Mouse (Mus musculus) forebrain, embryonic 10.5 days (tissue): ENCODE measurements around the gene Dip2c. TPM values are rescaled to one million over a fixed set of nuclear protein-coding genes. Genes with fewer than 3 reads are reported as not detected.

Source experiments
- DNase-seq: peaks from one replicate; pipeline ENCODE4 v3.0.0-alpha.2; 2017; ENCODE audit warnings: low spot score; ENCODE audit errors: extremely low spot score
- H3K27ac ChIP-seq: fragments of 300-500 bp; sonication (generic); 2 replicates; pipeline ENCODE4 v1.5.1; 2016; ENCODE audit warnings: mild to moderate bottlenecking
- H3K27me3 ChIP-seq: fragments of 300-500 bp; sonication (generic); 2 replicates; pipeline ENCODE4 v1.6.1; 2016; ENCODE audit warnings: mild to moderate bottlenecking; ENCODE audit not compliant: poor library complexity, severe bottlenecking
- H3K36me3 ChIP-seq: fragments of 300-500 bp; sonication (generic); replicated peaks from 2 replicates; pipeline ENCODE4 v1.6.1; 2016; ENCODE audit warnings: mild to moderate bottlenecking, moderate library complexity
- H3K4me1 ChIP-seq: fragments of 300-500 bp; sonication (generic); 2 replicates; pipeline ENCODE4 v1.6.1; 2016
- H3K4me3 ChIP-seq: fragments of 300-500 bp; sonication (generic); 2 replicates; pipeline ENCODE4 v1.5.1; 2016; ENCODE audit warnings: mild to moderate bottlenecking, moderate library complexity
- H3K9me3 ChIP-seq: fragments of 300-500 bp; sonication (generic); 2 replicates; pipeline ENCODE4 v1.6.1; 2016; ENCODE audit warnings: mild to moderate bottlenecking, moderate library complexity
- WGBS: fragments of 180-500 bp; shearing (Covaris S2); methylation state at CpG from one replicate; pipeline ENCODE4 v1.1.7; 2016; 5-methylcytosine and 5-hydroxymethylcytosine counted together
- polyA plus RNA-seq: library from polyadenylated mRNA; unstranded; fragments of >200 nt; fragmentation: Nextera tagmentation; extraction: Ambion mirVana; gene quantifications from 2 replicates; pipeline ENCODE4 v1.2.1, GENCODE M21; 2016

The Dip2c gene
- polyA plus RNA-seq, 1 experiment from 2014 or later, result 4.5 TPM

- Histone ChIP-seq H3K9me3 (no peaks in the 10 kb centered on the region), H3K27me3 (no peaks in the 10 kb centered on the region), H3K4me1 (no peaks in the 10 kb centered on the region), H3K36me3 (peaks cover 11% of the 10 kb centered on the region; the same call in 1 of the 2 replicates), H3K27ac (no peak overlapping the region), H3K4me3 (no peak overlapping the region)
- WGBS, result 78% methylated on average over 3 of the region's 3 CpGs
- no peak for DNase-seq
Observed at GRCm38 (mm10) chr13:9601350-9601749, 325.0 kb downstream of the Dip2c start.

- Histone ChIP-seq H3K4me1 (no peaks in the 10 kb centered on the region), H3K27me3 (no peaks in the 10 kb centered on the region), H3K36me3 (peaks cover 7% of the 10 kb centered on the region), H3K9me3 (no peaks in the 10 kb centered on the region), H3K4me3 (no peak overlapping the region), H3K27ac (no peak overlapping the region)
- DNase-seq, result no peak
- WGBS, result 97% methylated on average over 1 of the region's 1 CpGs
Observed at GRCm38 (mm10) chr13:9611229-9611628, 334.9 kb downstream of the Dip2c start.

DNA sequence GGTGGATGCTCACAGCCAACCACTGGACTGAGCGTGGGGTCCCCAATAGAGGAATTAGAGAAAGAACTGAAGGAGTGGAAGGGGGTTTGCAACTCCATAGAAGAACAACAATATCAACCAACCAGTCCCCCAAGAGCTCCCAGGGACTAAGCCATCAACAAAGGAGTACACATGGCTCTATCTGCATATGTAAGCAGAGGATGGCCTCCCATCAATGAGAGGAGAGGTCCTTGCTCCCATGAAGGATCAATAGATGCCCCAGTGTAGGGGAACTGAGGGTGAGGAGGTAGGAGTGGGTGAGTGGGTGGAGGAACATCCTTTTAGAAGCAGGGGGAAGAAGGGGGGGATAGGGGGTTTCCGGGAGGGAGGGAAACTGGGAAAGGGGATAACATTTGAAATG lies 356.4 kb downstream of the Dip2c start:
- H3K4me3 ChIP-seq, result no peak overlapping the region
- no peaks in the 10 kb centered on the region for H3K9me3 ChIP-seq
- 65% methylated on average over 2 of the region's 2 CpGs for WGBS
- no peaks in the 10 kb centered on the region for H3K27me3 ChIP-seq
- peaks cover 8% of the 10 kb centered on the region; the same call in 1 of the 2 replicates for H3K36me3 ChIP-seq
- no peak for DNase-seq
- no peak overlapping the region for H3K27ac ChIP-seq
- H3K4me1 ChIP-seq, result peaks cover 3% of the 10 kb centered on the region; the same call in 1 of the 2 replicates

- Histone ChIP-seq H3K4me3 (no peak overlapping the region), H3K27me3 (no peaks in the 10 kb centered on the region), H3K27ac (no peak overlapping the region), H3K9me3 (no peaks in the 10 kb centered on the region), H3K36me3 (no peaks in the 10 kb centered on the region), H3K4me1 (peaks cover 3% of the 10 kb centered on the region; the same call in 1 of the 2 replicates)
- DNase-seq, result no peak
- 86% methylated on average over 2 of the region's 2 CpGs for WGBS
Observed at GRCm38 (mm10) chr13:9635951-9636350, 359.6 kb downstream of the Dip2c start.

GRCm38 (mm10) chr13:9636505-9636904 lies 360.2 kb downstream of the Dip2c start:
- no peaks in the 10 kb centered on the region for H3K9me3 ChIP-seq
- no peak overlapping the region for H3K27ac ChIP-seq
- WGBS, result 61% methylated on average over 4 of the region's 4 CpGs
- H3K4me1 ChIP-seq, result peaks cover 3% of the 10 kb centered on the region; the same call in 1 of the 2 replicates
- DNase-seq, result no peak
- no peaks in the 10 kb centered on the region for H3K36me3 ChIP-seq
- no peaks in the 10 kb centered on the region for H3K27me3 ChIP-seq
- no peak overlapping the region for H3K4me3 ChIP-seq

DNA sequence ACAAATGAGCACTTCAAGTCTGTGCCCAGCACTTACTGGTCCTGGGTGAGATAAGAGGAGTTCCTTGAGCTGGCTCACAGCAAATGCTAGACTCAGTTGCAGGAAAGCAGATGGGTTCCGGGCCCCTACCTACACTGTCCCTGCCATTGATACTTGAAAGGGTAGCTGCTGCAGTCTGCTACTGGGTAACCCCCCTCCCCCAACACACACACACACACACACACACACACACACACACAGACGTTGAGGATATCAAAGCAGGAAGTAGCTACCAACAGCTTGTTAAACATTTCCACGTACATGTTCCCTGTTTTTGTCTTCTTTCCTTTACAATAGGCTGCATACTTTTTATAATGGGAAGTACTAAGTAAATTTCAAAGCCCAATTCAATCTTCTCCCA lies 361.6 kb downstream of the Dip2c start:
- no peak for DNase-seq
- H3K9me3 ChIP-seq, result no peaks in the 10 kb centered on the region
- no peak overlapping the region for H3K27ac ChIP-seq
- H3K4me1 ChIP-seq, result no peaks in the 10 kb centered on the region
- no peak overlapping the region for H3K4me3 ChIP-seq
- WGBS, result 72% methylated on average over 3 of the region's 3 CpGs
- H3K27me3 ChIP-seq, result no peaks in the 10 kb centered on the region
- no peaks in the 10 kb centered on the region for H3K36me3 ChIP-seq

DNA sequence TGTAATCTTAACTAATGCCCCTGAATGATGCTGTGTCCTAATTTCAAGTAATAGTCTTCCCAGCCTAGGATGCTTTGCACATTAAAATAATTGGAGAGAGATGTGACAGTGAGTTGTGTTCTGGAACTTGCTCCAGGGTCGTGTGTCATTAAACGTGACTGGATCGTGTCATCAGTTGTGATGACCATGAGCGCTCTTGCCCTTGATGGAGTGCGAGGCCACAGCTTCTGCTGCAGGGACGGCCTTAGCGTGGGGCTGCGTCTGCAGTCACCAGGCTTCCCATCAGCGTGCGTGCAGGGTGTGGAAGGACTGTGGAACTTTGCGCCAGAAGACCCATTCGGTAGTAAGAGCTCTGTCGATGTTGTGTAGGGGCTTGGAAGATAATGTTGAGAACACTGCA lies 372.4 kb downstream of the Dip2c start:
- DNase-seq, result no peak
- Histone ChIP-seq H3K27me3 (no peaks in the 10 kb centered on the region), H3K4me1 (no peaks in the 10 kb centered on the region), H3K27ac (no peak overlapping the region), H3K9me3 (no peaks in the 10 kb centered on the region), H3K4me3 (no peak overlapping the region), H3K36me3 (no peaks in the 10 kb centered on the region)
- 92% methylated on average over 13 of the region's 13 CpGs for WGBS

DNA sequence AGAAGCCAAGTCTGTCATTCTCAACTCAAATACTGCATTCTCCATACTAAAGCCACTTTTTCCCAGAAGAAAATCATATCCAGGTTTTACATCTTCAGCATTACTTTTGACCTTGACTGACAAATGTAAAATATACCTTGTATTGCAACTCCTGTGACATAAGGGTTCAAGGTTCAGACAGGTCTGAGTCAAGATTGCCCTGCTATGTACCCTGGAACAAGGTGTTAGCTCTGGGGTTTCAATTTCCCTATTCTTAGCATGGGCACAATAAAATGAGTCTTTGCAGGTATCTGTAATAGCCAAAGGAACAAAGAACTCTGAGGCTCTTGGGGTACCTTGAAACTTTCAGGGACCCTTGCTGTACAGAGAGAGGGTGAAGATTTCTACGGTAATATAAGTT lies 373.6 kb downstream of the Dip2c start:
- no peak overlapping the region for H3K4me3 ChIP-seq
- WGBS, result 97% methylated on average over 1 of the region's 1 CpGs
- no peak overlapping the region for H3K27ac ChIP-seq
- no peaks in the 10 kb centered on the region for H3K4me1 ChIP-seq
- no peaks in the 10 kb centered on the region for H3K36me3 ChIP-seq
- no peak for DNase-seq
- H3K27me3 ChIP-seq, result no peaks in the 10 kb centered on the region
- H3K9me3 ChIP-seq, result no peaks in the 10 kb centered on the region

DNA sequence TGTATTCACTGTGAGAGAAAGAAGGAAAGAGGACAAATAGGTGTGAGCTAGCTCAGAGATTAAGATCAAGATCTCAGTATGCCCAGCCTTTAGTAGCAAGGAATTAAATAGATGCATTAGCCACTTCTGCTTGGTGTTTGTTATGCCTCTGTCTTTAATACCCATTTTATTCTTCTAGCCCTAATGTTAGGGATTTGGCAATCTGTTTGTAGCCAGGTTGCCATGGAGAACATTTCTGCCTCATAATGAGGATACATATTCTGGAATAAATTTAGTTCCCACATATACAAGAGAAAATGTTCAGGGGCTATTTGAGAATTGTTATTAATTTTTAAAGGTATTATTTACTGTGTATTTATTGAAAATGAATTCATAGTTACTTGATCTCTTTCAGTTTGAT lies 374.3 kb downstream of the Dip2c start:
- H3K4me1 ChIP-seq, result no peaks in the 10 kb centered on the region
- no peaks in the 10 kb centered on the region for H3K9me3 ChIP-seq
- no peaks in the 10 kb centered on the region for H3K36me3 ChIP-seq
- H3K27me3 ChIP-seq, result no peaks in the 10 kb centered on the region
- no peak for DNase-seq
- no peak overlapping the region for H3K4me3 ChIP-seq
- no peak overlapping the region for H3K27ac ChIP-seq

DNA sequence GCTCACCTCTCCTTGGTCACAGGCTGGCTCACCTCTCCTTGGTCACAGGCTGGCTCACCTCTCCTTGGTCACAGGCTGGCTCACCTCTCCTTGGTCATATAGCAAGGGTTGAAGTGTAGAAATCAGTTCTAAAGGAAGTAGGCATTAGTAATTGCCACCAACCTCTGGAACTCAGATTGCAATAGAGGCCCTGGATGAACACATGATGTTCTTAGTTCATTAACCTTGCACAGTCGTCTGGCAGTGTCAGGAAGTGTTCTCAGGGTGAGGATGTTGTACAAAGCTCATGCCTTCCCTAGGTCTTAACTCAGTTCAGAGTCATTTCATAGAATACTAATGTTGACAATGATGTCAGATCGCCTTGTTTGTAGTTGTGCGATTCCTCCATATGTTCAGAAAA lies 376.7 kb downstream of the Dip2c start:
- WGBS, result 87% methylated on average over 3 of the region's 3 CpGs
- H3K9me3 ChIP-seq, result no peaks in the 10 kb centered on the region
- H3K36me3 ChIP-seq, result peaks cover 10% of the 10 kb centered on the region
- H3K27ac ChIP-seq, result no peak overlapping the region
- no peaks in the 10 kb centered on the region for H3K4me1 ChIP-seq
- H3K4me3 ChIP-seq, result no peak overlapping the region
- no peak for DNase-seq
- no peaks in the 10 kb centered on the region for H3K27me3 ChIP-seq

GRCm38 (mm10) chr13:9656613-9657012 lies 380.3 kb downstream of the Dip2c start:
- H3K36me3 ChIP-seq, result peaks cover 22% of the 10 kb centered on the region
- H3K4me1 ChIP-seq, result no peaks in the 10 kb centered on the region
- no peaks in the 10 kb centered on the region for H3K27me3 ChIP-seq
- no peak for DNase-seq
- 93% methylated on average over 6 of the region's 6 CpGs for WGBS
- no peaks in the 10 kb centered on the region for H3K9me3 ChIP-seq
- no peak overlapping the region for H3K4me3 ChIP-seq
- H3K27ac ChIP-seq, result no peak overlapping the region

DNA sequence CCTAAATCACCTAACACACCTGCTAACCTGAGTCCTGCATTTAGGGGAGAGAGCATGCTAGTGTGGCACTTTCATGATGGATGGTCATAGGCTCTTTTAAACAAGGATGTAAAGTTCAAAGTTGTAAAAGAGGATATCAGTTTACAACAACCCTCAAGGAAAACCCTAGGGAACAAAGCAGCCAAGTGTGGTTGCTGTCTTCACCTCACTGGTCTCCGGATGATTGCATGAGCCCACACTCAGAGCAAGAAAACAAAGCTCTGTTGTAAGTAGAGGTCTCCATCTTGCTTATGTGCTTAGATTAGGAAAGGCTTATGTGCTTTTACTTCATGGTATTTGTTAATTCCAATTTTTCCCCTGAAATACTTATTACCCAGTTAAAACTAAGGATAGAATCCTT lies 384.4 kb downstream of the Dip2c start:
- H3K9me3 ChIP-seq, result no peaks in the 10 kb centered on the region
- no peak overlapping the region for H3K27ac ChIP-seq
- no peaks in the 10 kb centered on the region for H3K4me1 ChIP-seq
- DNase-seq, result no peak
- no peaks in the 10 kb centered on the region for H3K27me3 ChIP-seq
- WGBS, result 90% methylated on average over 1 of the region's 1 CpGs
- peaks cover 31% of the 10 kb centered on the region for H3K36me3 ChIP-seq
- H3K4me3 ChIP-seq, result no peak overlapping the region

GRCm38 (mm10) chr13:9663593-9663992 lies 387.3 kb downstream of the Dip2c start:
- H3K4me3 ChIP-seq, result no peak overlapping the region
- 98% methylated on average over 1 of the region's 1 CpGs for WGBS
- H3K36me3 ChIP-seq, result peaks cover 21% of the 10 kb centered on the region
- H3K9me3 ChIP-seq, result no peaks in the 10 kb centered on the region
- H3K27me3 ChIP-seq, result no peaks in the 10 kb centered on the region
- DNase-seq, result no peak
- no peaks in the 10 kb centered on the region for H3K4me1 ChIP-seq
- H3K27ac ChIP-seq, result no peak overlapping the region

DNA sequence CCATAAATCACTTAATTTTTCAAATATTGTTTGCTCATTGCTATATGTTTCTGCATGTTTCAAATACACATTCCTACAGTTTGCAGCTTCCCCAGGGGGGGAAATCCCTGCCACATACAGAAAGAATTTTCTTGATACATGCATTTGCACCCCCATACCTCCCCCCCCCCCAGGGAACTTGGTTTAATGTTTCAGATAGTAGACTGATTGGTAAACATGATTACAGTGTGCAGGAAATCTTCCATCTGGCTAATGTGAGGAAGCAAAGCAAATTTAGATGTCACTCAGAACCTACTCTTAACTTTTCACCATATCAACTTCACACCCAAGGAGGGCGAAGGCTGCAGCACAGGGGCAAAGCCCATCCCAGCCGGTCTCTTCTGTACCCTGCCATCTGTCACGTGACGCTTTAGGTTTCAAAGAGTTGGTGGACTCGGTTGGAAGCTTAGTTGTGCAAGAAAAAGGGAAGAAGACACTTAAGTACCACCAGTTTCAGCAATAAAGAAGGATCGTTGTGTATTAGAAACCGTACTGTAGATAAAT lies 391.7 kb downstream of the Dip2c start:
- Histone ChIP-seq H3K36me3 (0 out of 2 replicates have a peak, but pooled peaks cover 3% of the 10 kb centered on the region), H3K27me3 (no peaks in the 10 kb centered on the region), H3K9me3 (no peaks in the 10 kb centered on the region), H3K4me1 (no peaks in the 10 kb centered on the region), H3K27ac (no peak overlapping the region), H3K4me3 (no peak overlapping the region)
- WGBS, result 92% methylated on average over 7 of the region's 7 CpGs
- DNase-seq, result no peak
